Mouse (Mus musculus) cerebellum, adult 2 months (tissue): ENCODE results near the gene Srcin1. TPM values are rescaled to one million over a fixed set of nuclear protein-coding genes. Genes with fewer than 3 reads are reported as not detected.

Source experiments
- DNase-seq, 2 experiments: peaks; one replicate each; pipeline ENCODE4 v3.0.0; 2021
- H3K27ac ChIP-seq: fragments of 200-500 bp; 2 replicates; pipeline ENCODE4 v1.5.1; 2012; ENCODE audit warnings: low read length, control low read depth, inconsistent platforms; ENCODE audit not compliant: insufficient read depth
- H3K27me3 ChIP-seq: fragments of 200-500 bp; 2 replicates; pipeline ENCODE4 v1.6.1; 2012; ENCODE audit warnings: inconsistent platforms, mild to moderate bottlenecking, low read length, moderate library complexity; ENCODE audit not compliant: control insufficient read depth, insufficient read depth
- H3K4me1 ChIP-seq: fragments of 200-500 bp; 2 replicates; pipeline ENCODE4 v1.6.1; 2011; ENCODE audit warnings: low read length; ENCODE audit not compliant: control insufficient read depth, insufficient read depth
- H3K4me3 ChIP-seq: fragments of 200-500 bp; replicated peaks from 2 replicates; pipeline ENCODE3; 2011; ENCODE audit warnings: mild to moderate bottlenecking, low read depth, low read length, control low read depth; ENCODE audit not compliant: insufficient read depth
- CTCF ChIP-seq: fragments of 200-500 bp; IDR thresholded peaks from 2 replicates; pipeline ENCODE4 v1.5.1; 2011; ENCODE audit warnings: low read depth, mild to moderate bottlenecking, control low read depth, low read length, moderate library complexity, borderline replicate concordance; ENCODE audit not compliant: insufficient read depth
- POLR2A ChIP-seq: fragments of 200-500 bp; IDR thresholded peaks from 2 replicates; pipeline ENCODE4 v1.6.1; 2011; ENCODE audit warnings: low read length, control low read depth, borderline replicate concordance; ENCODE audit not compliant: insufficient read depth
- WGBS: fragments of 180-500 bp; shearing (Covaris S2); methylation state at CpG from one replicate; pipeline ENCODE4 v1.1.7; 2018; 5-methylcytosine and 5-hydroxymethylcytosine counted together
- polyA plus RNA-seq: library from polyadenylated mRNA; depleted of rRNA; stranded (reverse); fragments of >200 nt; gene quantifications from 2 replicates; pipeline ENCODE4 v1.2.3, GENCODE M21; 2012

The Srcin1 gene
- polyA plus RNA-seq, 1 experiment: 127 TPM

GRCm38 (mm10) chr11:97560210-97560963 lies 15.6 kb downstream of the Srcin1 start:
- Histone ChIP-seq H3K4me3 (no peak overlapping the region), H3K27me3 (no peaks in the 10 kb centered on the region), H3K4me1 (peaks cover 81% of the 10 kb centered on the region), H3K27ac (peak overlapping the region; percentile 53)
- peak in 1 of 2 experiments; percentile 56 for DNase-seq
- no peak for TF ChIP-seq POLR2A
- no peak for TF ChIP-seq CTCF
- 27% methylated on average over 17 of the region's 17 CpGs for WGBS

GRCm38 (mm10) chr11:97559549-97559948 lies 16.4 kb downstream of the Srcin1 start:
- WGBS: 50% methylated on average over 4 of the region's 4 CpGs
- Histone ChIP-seq H3K27ac (no peak overlapping the region), H3K4me1 (peaks cover 73% of the 10 kb centered on the region), H3K4me3 (no peak overlapping the region), H3K27me3 (no peaks in the 10 kb centered on the region)
- TF ChIP-seq POLR2A (no peak), CTCF (peak; percentile 48)
- no peak for DNase-seq

GRCm38 (mm10) chr11:97557885-97558284 lies 18.1 kb downstream of the Srcin1 start:
- H3K27ac ChIP-seq: no peak overlapping the region
- peaks cover 61% of the 10 kb centered on the region for H3K4me1 ChIP-seq
- 45% methylated on average over 4 of the region's 4 CpGs for WGBS
- TF ChIP-seq POLR2A (no peak), CTCF (no peak)
- no peaks in the 10 kb centered on the region for H3K27me3 ChIP-seq
- no peak overlapping the region for H3K4me3 ChIP-seq
- DNase-seq: no peak

- DNase-seq: peak; percentile 83 to 85
- Histone ChIP-seq H3K27me3 (no peaks in the 10 kb centered on the region), H3K4me1 (peaks cover 60% of the 10 kb centered on the region), H3K4me3 (no peak overlapping the region), H3K27ac (peak overlapping the region; percentile 11; the same call in 1 of the 2 replicates)
- TF ChIP-seq CTCF: peak; percentile 83
- no peak for TF ChIP-seq POLR2A
- 19% methylated on average over 7 of the region's 7 CpGs for WGBS
Measured at GRCm38 (mm10) chr11:97556569-97557408, 19.2 kb downstream of the Srcin1 start.

GRCm38 (mm10) chr11:97555144-97555543 lies 20.8 kb downstream of the Srcin1 start:
- no peak overlapping the region for H3K4me3 ChIP-seq
- no peaks in the 10 kb centered on the region for H3K27me3 ChIP-seq
- no peak for TF ChIP-seq CTCF
- TF ChIP-seq POLR2A: no peak
- H3K4me1 ChIP-seq: peaks cover 61% of the 10 kb centered on the region
- no peak for DNase-seq
- H3K27ac ChIP-seq: no peak overlapping the region
- 48% methylated on average over 6 of the region's 6 CpGs for WGBS

GRCm38 (mm10) chr11:97552151-97552550 lies 23.8 kb downstream of the Srcin1 start:
- no peak overlapping the region for H3K27ac ChIP-seq
- H3K4me1 ChIP-seq: peaks cover 57% of the 10 kb centered on the region
- TF ChIP-seq POLR2A (no peak), CTCF (no peak)
- no peaks in the 10 kb centered on the region for H3K27me3 ChIP-seq
- DNase-seq: no peak
- H3K4me3 ChIP-seq: no peak overlapping the region
- 34% methylated on average over 8 of the region's 8 CpGs for WGBS

GRCm38 (mm10) chr11:97548757-97549156 lies 27.2 kb downstream of the Srcin1 start:
- no peak for TF ChIP-seq CTCF
- TF ChIP-seq POLR2A: no peak
- no peaks in the 10 kb centered on the region for H3K27me3 ChIP-seq
- 70% methylated on average over 8 of the region's 8 CpGs for WGBS
- H3K27ac ChIP-seq: peak overlapping the region; percentile 57; the same call in 1 of the 2 replicates
- peaks cover 67% of the 10 kb centered on the region for H3K4me1 ChIP-seq
- no peak for DNase-seq
- H3K4me3 ChIP-seq: no peak overlapping the region
